Mouse (Mus musculus) bone marrow, adult 2 months (tissue): ENCODE measurements around the gene Trpm8. TPM values are rescaled to one million over a fixed set of nuclear protein-coding genes. Genes with fewer than 3 reads are reported as not detected.

Experiments
- H3K27ac ChIP-seq: fragments of 200-500 bp; 2 replicates; pipeline ENCODE4 v1.5.1; 2012; ENCODE audit warnings: low read depth, mild to moderate bottlenecking, control low read depth, inconsistent platforms, low read length; ENCODE audit not compliant: control insufficient read depth, poor library complexity, insufficient read depth
- H3K4me1 ChIP-seq: fragments of 200-500 bp; 2 replicates; pipeline ENCODE4 v1.6.1; 2011; ENCODE audit warnings: low read length; ENCODE audit not compliant: control insufficient read depth, insufficient read depth
- H3K4me3 ChIP-seq: fragments of 200-500 bp; replicated peaks from 2 replicates; pipeline ENCODE3; 2011; ENCODE audit warnings: mild to moderate bottlenecking, low read depth, low read length, control low read depth; ENCODE audit not compliant: control insufficient read depth
- CTCF ChIP-seq: fragments of 200-500 bp; IDR thresholded peaks from 2 replicates; pipeline ENCODE4 v1.5.1; 2011; ENCODE audit warnings: low read length, control low read depth; ENCODE audit not compliant: control insufficient read depth, insufficient read depth
- POLR2A ChIP-seq: fragments of 200-500 bp; IDR thresholded peaks from 2 replicates; pipeline ENCODE4 v1.6.1; 2011; ENCODE audit warnings: low read depth, mild to moderate bottlenecking, control low read depth, low read length, borderline replicate concordance; ENCODE audit not compliant: control insufficient read depth
- WGBS: fragments of 180-500 bp; shearing (Covaris S2); methylation state at CpG from one replicate; pipeline ENCODE4 v1.1.7; 2018; 5-methylcytosine and 5-hydroxymethylcytosine counted together
- polyA plus RNA-seq: library from polyadenylated mRNA; stranded (reverse); fragments of >200 nt; gene quantifications from 2 replicates; pipeline ENCODE4 v1.2.4, GENCODE M21; 2011; ENCODE audit warnings: low replicate concordance; ENCODE audit not compliant: missing spikeins, insufficient read depth, insufficient read length

Trpm8 gene
- polyA plus RNA-seq, 1 experiment = not detected

GRCm38 (mm10) chr1:88288056-88288788 is 10.8 kb downstream of the Trpm8 start:
- no peak overlapping the region for H3K4me3 ChIP-seq
- no peak for TF ChIP-seq POLR2A
- no peak for TF ChIP-seq CTCF
- WGBS = 41% methylated on average over 3 of the region's 3 CpGs
- peaks cover 5% of the 10 kb centered on the region for H3K4me1 ChIP-seq
- no peak overlapping the region for H3K27ac ChIP-seq

- peaks cover 3% of the 10 kb centered on the region for H3K4me1 ChIP-seq
- TF ChIP-seq CTCF (no peak), POLR2A (no peak)
- 69% methylated on average over 3 of the region's 3 CpGs for WGBS
- H3K27ac ChIP-seq = no peak overlapping the region
- no peak overlapping the region for H3K4me3 ChIP-seq
Measured at GRCm38 (mm10) chr1:88288789-88289127, 11.3 kb downstream of the Trpm8 start.

GRCm38 (mm10) chr1:88289152-88289551 is 11.7 kb downstream of the Trpm8 start:
- Histone ChIP-seq H3K4me1 (peaks cover 3% of the 10 kb centered on the region), H3K4me3 (no peak overlapping the region), H3K27ac (no peak overlapping the region)
- WGBS = 38% methylated on average over 2 of the region's 2 CpGs
- no peak for TF ChIP-seq CTCF
- no peak for TF ChIP-seq POLR2A

- Histone ChIP-seq H3K27ac (no peak overlapping the region), H3K4me3 (no peak overlapping the region), H3K4me1 (peaks cover 1% of the 10 kb centered on the region; the same call in 1 of the 2 replicates)
- TF ChIP-seq POLR2A (no peak), CTCF (no peak)
- WGBS = 28% methylated on average over 4 of the region's 4 CpGs
Measured at GRCm38 (mm10) chr1:88289917-88290316, 12.5 kb downstream of the Trpm8 start.

GRCm38 (mm10) chr1:88290511-88290910 is 13.1 kb downstream of the Trpm8 start:
- no peak overlapping the region for H3K4me3 ChIP-seq
- TF ChIP-seq POLR2A = no peak
- no peak for TF ChIP-seq CTCF
- peaks cover 1% of the 10 kb centered on the region; the same call in 1 of the 2 replicates for H3K4me1 ChIP-seq
- WGBS = 64% methylated on average over 1 of the region's 1 CpGs
- H3K27ac ChIP-seq = no peak overlapping the region

- H3K4me3 ChIP-seq = no peak overlapping the region
- no peak overlapping the region for H3K27ac ChIP-seq
- H3K4me1 ChIP-seq = peaks cover 1% of the 10 kb centered on the region; the same call in 1 of the 2 replicates
- 52% methylated on average over 3 of the region's 3 CpGs for WGBS
- no peak for TF ChIP-seq CTCF
- no peak for TF ChIP-seq POLR2A
Measured at GRCm38 (mm10) chr1:88291409-88292005, 14.0 kb downstream of the Trpm8 start.

GRCm38 (mm10) chr1:88292057-88292456 is 14.6 kb downstream of the Trpm8 start:
- no peak overlapping the region for H3K4me3 ChIP-seq
- peaks cover 1% of the 10 kb centered on the region; the same call in 1 of the 2 replicates for H3K4me1 ChIP-seq
- WGBS = 51% methylated on average over 2 of the region's 2 CpGs
- H3K27ac ChIP-seq = no peak overlapping the region
- no peak for TF ChIP-seq POLR2A
- no peak for TF ChIP-seq CTCF

- Histone ChIP-seq H3K27ac (no peak overlapping the region), H3K4me1 (peaks cover 1% of the 10 kb centered on the region; the same call in 1 of the 2 replicates), H3K4me3 (no peak overlapping the region)
- TF ChIP-seq POLR2A (no peak), CTCF (no peak)
- WGBS = 20% methylated on average over 1 of the region's 1 CpGs
Measured at GRCm38 (mm10) chr1:88294650-88295049, 17.2 kb downstream of the Trpm8 start.
